Mouse (Mus musculus) embryonic facial prominence, embryonic 12.5 days (tissue): Measurements from ENCODE around the gene Gm10100. TPM values are rescaled to one million over a fixed set of nuclear protein-coding genes. Genes with fewer than 3 reads are reported as not detected.
"Not testable (repeated sequence)": the region's sequence is repeated elsewhere in the genome, so short reads cannot be mapped to it uniquely, and the experiment has no call there.

Experiments
- ATAC-seq: fragments of 200-750 bp; cut with Nextera tagmentation; 2 replicates; pipeline ENCODE4 v1.8.0; 2017; ENCODE audit not compliant: insufficient number of reproducible peaks, insufficient read depth, low FRiP score, low TSS enrichment
- H3K27ac ChIP-seq: fragments of 300-500 bp; sonication (generic); 2 replicates; pipeline ENCODE4 v1.5.1; 2016; ENCODE audit warnings: mild to moderate bottlenecking
- H3K27me3 ChIP-seq: fragments of 300-500 bp; sonication (generic); 2 replicates; pipeline ENCODE4 v1.6.1; 2016; ENCODE audit warnings: mild to moderate bottlenecking, moderate library complexity
- H3K36me3 ChIP-seq: fragments of 300-500 bp; sonication (generic); 2 replicates; pipeline ENCODE4 v1.6.1; 2016; ENCODE audit warnings: mild to moderate bottlenecking
- H3K4me1 ChIP-seq: fragments of 300-500 bp; sonication (generic); 2 replicates; pipeline ENCODE4 v1.6.1; 2016
- H3K4me2 ChIP-seq: fragments of 300-500 bp; sonication (generic); replicated peaks from 2 replicates; pipeline ENCODE4 v1.6.1; 2016; ENCODE audit warnings: mild to moderate bottlenecking, moderate library complexity
- H3K4me3 ChIP-seq: fragments of 300-500 bp; sonication (generic); 2 replicates; pipeline ENCODE4 v1.5.1; 2016; ENCODE audit warnings: mild to moderate bottlenecking
- H3K9ac ChIP-seq: fragments of 300-500 bp; sonication (generic); 2 replicates; pipeline ENCODE4 v1.6.1; 2016; ENCODE audit warnings: mild to moderate bottlenecking, moderate library complexity
- H3K9me3 ChIP-seq: fragments of 300-500 bp; sonication (generic); 2 replicates; pipeline ENCODE4 v1.6.1; 2016; ENCODE audit warnings: mild to moderate bottlenecking, moderate library complexity
- WGBS: fragments of 180-500 bp; shearing (Covaris S2); methylation state at CpG from one replicate; pipeline ENCODE4 v1.1.7; 2016; 5-methylcytosine and 5-hydroxymethylcytosine counted together
- polyA plus RNA-seq: library from polyadenylated mRNA; unstranded; fragments of >200 nt; fragmentation: Nextera tagmentation; extraction: Ambion mirVana; gene quantifications from 2 replicates; pipeline ENCODE4 v1.2.1, GENCODE M21; 2016

The Gm10100 gene
- polyA plus RNA-seq, 1 experiment from 2014 or later: not detected

DNA sequence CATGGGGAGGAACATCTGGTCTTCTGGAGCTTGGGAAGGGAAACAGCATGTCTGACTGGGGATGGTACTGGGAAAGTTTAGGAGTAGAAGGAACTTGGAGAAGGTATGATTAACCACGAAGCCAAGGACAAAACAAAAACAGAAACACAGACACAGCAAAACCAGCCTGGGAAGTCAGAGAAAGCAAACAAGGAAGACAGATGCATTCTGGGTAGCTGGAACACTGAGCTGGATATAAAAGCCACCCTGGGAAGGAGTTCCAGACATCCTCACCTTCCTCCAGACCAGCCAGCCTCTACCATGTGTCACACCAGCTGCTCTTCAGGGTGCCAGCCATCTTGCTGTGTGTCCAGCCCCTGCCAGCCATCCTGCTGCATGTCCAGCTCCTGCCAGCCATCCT, 10.8 kb upstream of the Gm10100 start, which contains the start of gene Gm10142:
Gm10142 (plus strand) TSS at position 301 of the 400 bp plus-strand sequence.
- WGBS: 63% methylated on average over 1 of the region's 1 CpGs
- Histone ChIP-seq H3K9ac (no peak within 1 kb of the TSS), H3K36me3 (no peaks in the 10 kb centered on the region), H3K9me3 (no peaks in the 10 kb centered on the region; the same call in 1 of the 2 replicates), H3K4me1 (no peaks in the 10 kb centered on the region), H3K27me3 (no peaks in the 10 kb centered on the region), H3K27ac (no peak within 1 kb of the TSS), H3K4me3 (no peak within 1 kb of the TSS), H3K4me2 (no peak within 1 kb of the TSS)
- no peak for ATAC-seq

DNA sequence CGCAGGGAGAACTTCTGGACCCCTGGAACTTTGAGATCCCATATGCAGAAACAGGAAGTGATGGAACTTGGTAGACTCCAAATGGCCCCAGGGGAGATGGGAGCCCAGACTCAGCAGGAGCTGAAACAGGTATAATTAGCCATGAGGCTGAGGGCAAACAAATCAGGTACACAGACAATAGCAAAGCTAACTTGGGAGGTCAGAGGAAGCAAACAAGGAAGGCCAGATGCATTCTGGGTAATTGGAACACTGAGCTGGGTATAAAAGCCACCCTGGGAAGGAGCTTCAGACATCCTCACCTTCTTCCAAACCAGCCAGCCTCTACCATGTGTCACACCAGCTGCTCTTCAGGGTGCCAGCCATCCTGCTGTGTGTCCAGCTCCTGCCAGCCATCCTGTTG, 6.0 kb upstream of the Gm10100 start, which contains the start of gene Krtap12-1:
Krtap12-1 (plus strand) TSS at position 301 of the 400 bp plus-strand sequence.
- H3K27me3 ChIP-seq, H3K27ac ChIP-seq, H3K36me3 ChIP-seq, H3K9ac ChIP-seq, H3K4me3 ChIP-seq, H3K9me3 ChIP-seq, H3K4me1 ChIP-seq, H3K4me2 ChIP-seq, ATAC-seq: not testable (repeated sequence)
- 85% methylated on average over 1 of the region's 1 CpGs for WGBS

- 68% methylated on average over 8 of the region's 8 CpGs for WGBS
- H3K4me2 ChIP-seq: no peak overlapping the region
- H3K27ac ChIP-seq: no peak overlapping the region
- ATAC-seq: no peak
- H3K36me3 ChIP-seq: no peaks in the 10 kb centered on the region
- no peaks in the 10 kb centered on the region; the same call in 1 of the 2 replicates for H3K9me3 ChIP-seq
- H3K27me3 ChIP-seq: no peaks in the 10 kb centered on the region
- H3K9ac ChIP-seq: no peak overlapping the region
- no peak overlapping the region for H3K4me3 ChIP-seq
- no peaks in the 10 kb centered on the region for H3K4me1 ChIP-seq
Measured at GRCm38 (mm10) chr10:77724855-77725254, 1.4 kb upstream of the Gm10100 start.

GRCm38 (mm10) chr10:77728280-77728679, 2.0 kb downstream of the Gm10100 start:
- Histone ChIP-seq H3K36me3 (no peaks in the 10 kb centered on the region), H3K27ac (no peak overlapping the region), H3K27me3 (no peaks in the 10 kb centered on the region), H3K4me1 (no peaks in the 10 kb centered on the region), H3K4me2 (no peak overlapping the region), H3K9me3 (no peaks in the 10 kb centered on the region), H3K9ac (no peak overlapping the region), H3K4me3 (no peak overlapping the region)
- no peak for ATAC-seq
- 61% methylated on average over 4 of the region's 4 CpGs for WGBS

GRCm38 (mm10) chr10:77729241-77729640, 3.0 kb downstream of the Gm10100 start:
- Histone ChIP-seq H3K36me3 (no peaks in the 10 kb centered on the region), H3K27me3 (no peaks in the 10 kb centered on the region), H3K27ac (no peak overlapping the region), H3K9ac (no peak overlapping the region), H3K4me1 (no peaks in the 10 kb centered on the region), H3K9me3 (no peaks in the 10 kb centered on the region), H3K4me2 (no peak overlapping the region), H3K4me3 (no peak overlapping the region)
- ATAC-seq: no peak
- 53% methylated on average over 4 of the region's 4 CpGs for WGBS

- H3K4me2 ChIP-seq: no peak overlapping the region
- no peak for ATAC-seq
- H3K9me3 ChIP-seq: 0 out of 2 replicates have a peak, but pooled peaks cover 8% of the 10 kb centered on the region
- no peaks in the 10 kb centered on the region for H3K36me3 ChIP-seq
- no peak overlapping the region for H3K4me3 ChIP-seq
- H3K27me3 ChIP-seq: no peaks in the 10 kb centered on the region
- WGBS: 84% methylated on average over 1 of the region's 1 CpGs
- no peak overlapping the region for H3K9ac ChIP-seq
- H3K4me1 ChIP-seq: no peaks in the 10 kb centered on the region
- H3K27ac ChIP-seq: no peak overlapping the region
Measured at GRCm38 (mm10) chr10:77735928-77736327, 9.6 kb downstream of the Gm10100 start.

DNA sequence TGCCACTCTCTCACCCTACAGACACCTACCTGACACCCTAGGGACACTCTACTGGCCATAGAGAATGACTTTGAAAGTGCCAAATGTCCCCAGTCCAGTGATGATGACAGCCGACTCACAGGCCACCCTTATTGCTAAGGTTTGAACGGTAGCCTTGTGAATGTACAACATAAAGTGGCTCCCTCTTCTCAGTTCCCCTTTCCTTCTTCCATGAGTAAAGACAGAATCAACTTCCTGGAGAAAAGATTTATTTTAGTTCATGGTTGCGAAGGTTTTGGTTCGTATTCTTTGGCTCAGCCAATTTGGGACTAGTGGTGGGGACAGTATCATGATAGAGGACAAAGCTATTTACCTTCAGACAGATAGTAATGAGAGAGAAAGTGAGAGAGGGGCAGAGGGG, 12.6 kb downstream of the Gm10100 start:
- ATAC-seq: no peak
- WGBS: 88% methylated on average over 4 of the region's 4 CpGs

GRCm38 (mm10) chr10:77741924-77742688, 15.8 kb downstream of the Gm10100 start, which contains the start of gene Gm18596:
Gene Gm18596 (minus strand): TSS chr10:77742638.
- H3K27ac ChIP-seq, H3K4me1 ChIP-seq, H3K27me3 ChIP-seq, H3K4me3 ChIP-seq, H3K9ac ChIP-seq, ATAC-seq, H3K9me3 ChIP-seq, H3K4me2 ChIP-seq, H3K36me3 ChIP-seq: not testable (repeated sequence)
- WGBS: 46% methylated on average over 5 of the region's 5 CpGs

More for the DNA sequence above, 12.6 kb downstream of the Gm10100 start:
- no peak overlapping the region for H3K4me2 ChIP-seq
- no peaks in the 10 kb centered on the region for H3K36me3 ChIP-seq
- H3K9ac ChIP-seq: no peak overlapping the region
- H3K4me1 ChIP-seq: peaks cover 3% of the 10 kb centered on the region; the same call in 1 of the 2 replicates
- H3K27ac ChIP-seq: no peak overlapping the region
- H3K4me3 ChIP-seq: no peak overlapping the region
- H3K27me3 ChIP-seq: no peaks in the 10 kb centered on the region
- 0 out of 2 replicates have a peak, but pooled peaks cover 8% of the 10 kb centered on the region for H3K9me3 ChIP-seq

GRCm38 (mm10) chr10:77750686-77751085, 24.4 kb downstream of the Gm10100 start:
- WGBS: 68% methylated on average over 1 of the region's 1 CpGs
- ATAC-seq, H3K27ac ChIP-seq: not testable (repeated sequence)

GRCm38 (mm10) chr10:77751254-77751653, 25.0 kb downstream of the Gm10100 start, which contains the start of gene Gm9736:
Gene Gm9736 (minus strand): TSS chr10:77751354.
- H3K27me3 ChIP-seq, H3K4me1 ChIP-seq, H3K27ac ChIP-seq, ATAC-seq, H3K4me3 ChIP-seq, H3K9me3 ChIP-seq, H3K36me3 ChIP-seq, H3K4me2 ChIP-seq, H3K9ac ChIP-seq: not testable (repeated sequence)
- WGBS: 71% methylated on average over 1 of the region's 1 CpGs

More at GRCm38 (mm10) chr10:77750686-77751085, 24.4 kb downstream of the Gm10100 start:
- H3K4me1 ChIP-seq, H3K9me3 ChIP-seq, H3K36me3 ChIP-seq, H3K4me2 ChIP-seq, H3K27me3 ChIP-seq, H3K4me3 ChIP-seq, H3K9ac ChIP-seq: not testable (repeated sequence)

DNA sequence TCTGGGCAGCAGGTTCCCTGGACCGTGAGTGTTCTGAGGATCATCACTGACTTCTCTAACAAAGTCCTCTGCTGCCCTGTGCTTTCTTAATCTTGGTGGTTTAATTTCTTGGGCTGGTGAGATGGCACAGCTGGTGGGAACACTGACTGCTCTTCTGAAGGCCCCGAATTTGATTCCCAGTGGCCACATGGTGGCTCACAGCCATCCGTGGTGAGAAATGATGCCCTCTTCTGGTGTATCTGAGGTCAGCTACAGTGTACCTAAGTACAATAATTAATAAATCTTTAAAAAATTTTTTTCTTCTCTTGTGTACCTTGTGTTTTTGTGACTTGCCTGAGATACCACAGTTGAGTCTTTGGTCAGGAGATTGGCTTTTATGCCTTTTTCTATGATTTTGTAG, 26.0 kb downstream of the Gm10100 start:
- H3K4me1 ChIP-seq, ATAC-seq, H3K36me3 ChIP-seq, H3K4me2 ChIP-seq, H3K9ac ChIP-seq, H3K27me3 ChIP-seq, H3K9me3 ChIP-seq, H3K27ac ChIP-seq, H3K4me3 ChIP-seq: not testable (repeated sequence)
- 56% methylated on average over 3 of the region's 3 CpGs for WGBS

GRCm38 (mm10) chr10:77753448-77753847, 27.2 kb downstream of the Gm10100 start:
- H3K4me3 ChIP-seq: no peak overlapping the region
- no peak overlapping the region for H3K4me2 ChIP-seq
- H3K27me3 ChIP-seq: no peaks in the 10 kb centered on the region
- H3K4me1 ChIP-seq: no peaks in the 10 kb centered on the region
- H3K9me3 ChIP-seq: no peaks in the 10 kb centered on the region
- H3K27ac ChIP-seq: no peak overlapping the region
- ATAC-seq: no peak
- no peak overlapping the region for H3K9ac ChIP-seq
- H3K36me3 ChIP-seq: no peaks in the 10 kb centered on the region
